Mouse (Mus musculus) heart, embryonic 14.5 days (tissue): Measurements from ENCODE around the gene Man2a1. TPM values are rescaled to one million over a fixed set of nuclear protein-coding genes. Genes with fewer than 3 reads are reported as not detected.

Source experiments
- ATAC-seq: fragments of 200-750 bp; cut with Nextera tagmentation; 2 replicates; pipeline ENCODE4 v1.8.0; 2017; ENCODE audit warnings: low read depth, moderate TSS enrichment; ENCODE audit not compliant: insufficient number of reproducible peaks, insufficient read depth, low FRiP score
- H3K27ac ChIP-seq, 2 experiments: fragments of 200-500 bp in 1 of 2; fragments of 300-500 bp in 1 of 2; sonication (generic) in 1 of 2; replicated peaks in 1 of 2; 2 replicates each; pipeline ENCODE4 v1.5.1; 2012 to 2014; ENCODE audit warnings: low read depth in 2 of 2, low read length in 2 of 2, control low read depth in 1 of 2, mild to moderate bottlenecking in 1 of 2, mixed read lengths in 1 of 2; ENCODE audit not compliant: control insufficient read depth in 1 of 2, insufficient read depth in 1 of 2
- H3K27me3 ChIP-seq: fragments of 300-500 bp; sonication (generic); 2 replicates; pipeline ENCODE4 v1.6.1; 2014; ENCODE audit warnings: mild to moderate bottlenecking, low read length, control low read depth; ENCODE audit not compliant: control insufficient read depth, insufficient read depth
- H3K36me3 ChIP-seq: fragments of 300-500 bp; sonication (generic); 2 replicates; pipeline ENCODE4 v1.6.1; 2014; ENCODE audit warnings: mild to moderate bottlenecking, control low read depth, low read length, mixed read lengths; ENCODE audit not compliant: control insufficient read depth, insufficient read depth
- H3K4me1 ChIP-seq, 2 experiments: fragments of 200-500 bp in 1 of 2; fragments of 300-500 bp in 1 of 2; sonication (generic) in 1 of 2; 2 replicates each; pipeline ENCODE4 v1.6.1; 2012 to 2014; ENCODE audit warnings: low read length in 2 of 2, control low read depth in 1 of 2, mixed read lengths in 1 of 2; ENCODE audit not compliant: control insufficient read depth in 2 of 2, insufficient read depth in 2 of 2
- H3K4me2 ChIP-seq: fragments of 300-500 bp; sonication (generic); 2 replicates; pipeline ENCODE4 v1.6.1; 2014; ENCODE audit warnings: mild to moderate bottlenecking, low read length
- H3K4me3 ChIP-seq, 2 experiments: fragments of 200-500 bp in 1 of 2; fragments of 300-500 bp in 1 of 2; sonication (generic) in 1 of 2; 2 replicates each; pipeline ENCODE4 v1.5.1; 2012 to 2014; ENCODE audit warnings: low read length in 2 of 2, mild to moderate bottlenecking in 2 of 2, control low read depth in 1 of 2, low read depth in 1 of 2, moderate library complexity in 1 of 2; ENCODE audit not compliant: control insufficient read depth in 1 of 2, insufficient read depth in 1 of 2
- H3K9ac ChIP-seq: fragments of 300-500 bp; sonication (generic); 2 replicates; pipeline ENCODE4 v1.6.1; 2014; ENCODE audit warnings: mild to moderate bottlenecking, low read length
- H3K9me3 ChIP-seq: fragments of 300-500 bp; sonication (generic); 2 replicates; pipeline ENCODE4 v1.6.1; 2016; ENCODE audit warnings: low read length, control low read depth; ENCODE audit not compliant: control insufficient read depth
- WGBS: fragments of 180-500 bp; shearing (Covaris S2); extraction: QIAGEN DNeasy Blood & Tissue Kit; methylation state at CpG from one replicate; pipeline ENCODE4 v1.1.7; 2014; 5-methylcytosine and 5-hydroxymethylcytosine counted together
- polyA plus RNA-seq: library from polyadenylated mRNA; unstranded; fragments of >200 nt; fragmentation: Nextera tagmentation; extraction: Ambion mirVana; gene quantifications from 2 replicates; pipeline ENCODE4 v1.2.1, GENCODE M21; 2014

Man2a1 gene
- polyA plus RNA-seq, 1 experiment from 2014 or later: 5.7 TPM

DNA sequence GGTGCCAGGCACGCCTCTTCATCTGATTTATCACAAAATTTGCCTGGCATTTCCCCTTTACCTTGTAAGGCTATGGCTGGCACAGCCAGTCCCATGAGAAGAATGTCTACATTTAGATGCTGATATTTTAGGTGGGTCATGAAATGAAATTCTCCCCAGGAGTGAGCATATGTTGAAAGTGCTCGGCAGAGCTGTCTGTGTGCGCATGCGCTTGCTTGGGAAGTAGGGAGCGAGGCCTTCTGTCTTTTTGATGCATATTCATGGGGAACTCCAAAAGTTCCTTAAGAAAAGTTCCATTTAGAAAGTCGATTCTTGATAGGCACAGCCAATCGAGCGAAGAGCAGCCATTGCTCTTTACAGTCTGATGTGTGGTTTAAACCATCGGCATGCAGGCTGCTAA, 26.6 kb upstream of the Man2a1 start:
- no peak for ATAC-seq
- no peak overlapping the region for H3K27ac ChIP-seq
- H3K4me1 ChIP-seq: no peaks in the 10 kb centered on the region
- no peak overlapping the region for H3K9ac ChIP-seq
- no peak overlapping the region for H3K4me2 ChIP-seq
- no peak overlapping the region for H3K4me3 ChIP-seq
- H3K36me3 ChIP-seq: no peaks in the 10 kb centered on the region
- WGBS: 90% methylated on average over 9 of the region's 9 CpGs
- no peaks in the 10 kb centered on the region for H3K27me3 ChIP-seq
- H3K9me3 ChIP-seq: peaks cover 4% of the 10 kb centered on the region; the same call in 1 of the 2 replicates

DNA sequence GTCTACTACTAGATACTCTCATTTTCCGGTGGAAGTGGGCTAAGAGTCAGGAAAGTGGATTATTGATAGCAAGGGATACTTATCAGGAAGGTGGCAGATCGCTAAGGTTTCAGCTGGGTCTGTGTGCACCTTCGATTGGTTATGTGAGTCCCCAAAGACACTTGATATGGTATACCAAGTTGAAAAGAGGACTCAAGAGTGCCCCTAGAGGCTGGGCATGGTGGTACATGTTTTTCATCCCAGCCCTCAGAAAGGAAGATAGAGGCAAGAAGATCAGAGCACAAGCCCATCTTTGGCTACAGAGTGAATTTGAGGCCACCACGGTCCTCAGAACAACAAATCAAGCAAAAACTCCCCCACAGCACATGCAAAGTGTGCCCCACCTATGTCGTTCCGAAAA, 25.3 kb upstream of the Man2a1 start:
- Histone ChIP-seq H3K9ac (no peak overlapping the region), H3K36me3 (no peaks in the 10 kb centered on the region), H3K27me3 (no peaks in the 10 kb centered on the region), H3K4me3 (no peak overlapping the region), H3K4me1 (no peaks in the 10 kb centered on the region), H3K4me2 (no peak overlapping the region), H3K9me3 (no peaks in the 10 kb centered on the region), H3K27ac (no peak overlapping the region)
- WGBS: 74% methylated on average over 6 of the region's 6 CpGs
- ATAC-seq: no peak

DNA sequence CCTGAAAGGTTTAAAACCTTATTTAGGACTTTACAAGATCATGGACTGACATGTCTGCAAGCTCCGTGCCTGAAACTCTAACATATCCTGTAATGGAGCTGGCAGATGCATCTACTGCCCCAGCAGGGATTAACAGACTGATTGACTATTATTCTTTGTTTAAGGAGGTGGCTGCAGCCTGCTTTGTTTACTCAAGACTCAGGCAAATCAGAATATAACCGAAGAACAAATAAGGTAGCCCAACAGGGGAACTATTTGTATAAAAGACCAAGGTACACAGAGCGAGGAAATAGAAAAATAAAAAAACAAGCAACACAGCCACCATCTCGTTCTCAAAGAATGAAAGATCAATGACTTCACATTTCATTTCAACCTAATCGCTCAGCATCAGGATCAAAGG, 23.1 kb upstream of the Man2a1 start:
- H3K27ac ChIP-seq: no peak overlapping the region
- no peaks in the 10 kb centered on the region for H3K9me3 ChIP-seq
- no peak for ATAC-seq
- H3K9ac ChIP-seq: no peak overlapping the region
- no peaks in the 10 kb centered on the region for H3K27me3 ChIP-seq
- H3K4me1 ChIP-seq: no peaks in the 10 kb centered on the region
- H3K36me3 ChIP-seq: no peaks in the 10 kb centered on the region
- no peak overlapping the region for H3K4me2 ChIP-seq
- WGBS: 37% methylated on average over 5 of the region's 5 CpGs
- H3K4me3 ChIP-seq: no peak overlapping the region

DNA sequence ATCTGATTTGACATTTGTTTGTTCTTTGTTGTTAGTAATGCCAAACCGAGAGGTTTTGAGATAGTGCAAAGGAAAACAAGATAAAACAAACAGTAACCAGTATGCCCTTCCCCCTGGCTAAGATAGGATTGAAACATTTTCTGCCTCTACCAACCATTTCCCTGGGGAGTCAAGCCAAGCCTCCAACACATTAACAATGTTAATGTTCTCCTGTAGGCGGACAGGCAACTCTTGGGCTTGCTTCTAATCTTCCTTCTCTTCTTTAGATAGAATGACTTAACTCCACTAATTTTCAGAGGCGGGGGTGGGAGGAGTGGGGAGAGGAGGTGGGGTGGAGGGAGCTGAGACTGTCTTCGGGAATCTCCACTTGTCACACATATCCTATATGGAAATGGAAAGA, 22.2 kb upstream of the Man2a1 start:
- H3K9me3 ChIP-seq: no peaks in the 10 kb centered on the region
- WGBS: 9% methylated on average over 4 of the region's 4 CpGs
- H3K9ac ChIP-seq: no peak overlapping the region
- no peaks in the 10 kb centered on the region for H3K4me1 ChIP-seq
- no peak for ATAC-seq
- H3K36me3 ChIP-seq: no peaks in the 10 kb centered on the region
- no peaks in the 10 kb centered on the region for H3K27me3 ChIP-seq
- no peak overlapping the region for H3K27ac ChIP-seq
- no peak overlapping the region for H3K4me2 ChIP-seq
- H3K4me3 ChIP-seq: no peak overlapping the region

DNA sequence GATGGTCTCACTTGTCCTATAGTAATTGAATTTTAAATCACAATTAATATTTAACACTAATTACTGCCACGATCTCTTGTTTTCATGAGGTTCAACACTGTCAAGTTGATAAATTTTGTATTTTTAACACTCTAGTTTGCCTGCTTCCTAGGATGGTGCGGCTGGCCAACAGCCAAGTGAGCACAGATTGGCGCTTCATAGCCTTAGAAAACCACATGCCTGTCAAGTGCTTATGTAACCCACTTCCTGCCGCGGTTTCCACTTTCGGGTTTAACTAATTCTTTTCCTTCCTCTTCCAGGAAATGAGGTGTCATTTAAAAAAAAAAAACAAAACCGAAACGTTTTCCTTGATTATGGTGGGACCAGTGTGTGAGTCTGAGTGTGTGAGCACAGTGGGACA, 20.8 kb upstream of the Man2a1 start:
- Histone ChIP-seq H3K36me3 (no peaks in the 10 kb centered on the region), H3K9ac (no peak overlapping the region), H3K9me3 (no peaks in the 10 kb centered on the region), H3K4me2 (no peak overlapping the region), H3K27me3 (no peaks in the 10 kb centered on the region), H3K4me3 (no peak overlapping the region), H3K27ac (no peak overlapping the region), H3K4me1 (no peaks in the 10 kb centered on the region)
- 59% methylated on average over 8 of the region's 8 CpGs for WGBS
- no peak for ATAC-seq

DNA sequence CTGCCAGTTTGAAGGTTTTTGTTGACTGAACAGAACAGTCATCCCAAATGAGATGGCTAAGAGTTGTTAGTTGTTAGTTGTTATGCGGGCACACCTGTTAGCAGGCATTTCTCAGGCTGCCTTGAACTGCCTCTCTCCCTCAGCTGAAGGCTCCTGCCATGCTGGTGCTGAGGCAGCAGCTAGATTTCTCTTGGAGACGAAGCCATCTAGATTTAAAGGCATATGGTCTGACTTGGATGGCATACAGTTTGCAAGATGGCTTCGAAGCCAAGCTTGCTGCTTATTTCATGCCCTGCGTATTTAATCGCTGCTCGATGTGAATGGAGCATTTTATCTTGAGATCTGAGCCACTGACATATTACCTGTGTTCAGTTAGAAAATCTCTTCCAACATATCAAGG, 19.4 kb upstream of the Man2a1 start:
- H3K4me2 ChIP-seq: no peak overlapping the region
- WGBS: 84% methylated on average over 6 of the region's 6 CpGs
- H3K27me3 ChIP-seq: no peaks in the 10 kb centered on the region
- H3K4me3 ChIP-seq: no peak overlapping the region
- no peak for ATAC-seq
- no peak overlapping the region for H3K27ac ChIP-seq
- H3K9ac ChIP-seq: no peak overlapping the region
- H3K9me3 ChIP-seq: no peaks in the 10 kb centered on the region
- no peaks in the 10 kb centered on the region for H3K4me1 ChIP-seq
- H3K36me3 ChIP-seq: no peaks in the 10 kb centered on the region

DNA sequence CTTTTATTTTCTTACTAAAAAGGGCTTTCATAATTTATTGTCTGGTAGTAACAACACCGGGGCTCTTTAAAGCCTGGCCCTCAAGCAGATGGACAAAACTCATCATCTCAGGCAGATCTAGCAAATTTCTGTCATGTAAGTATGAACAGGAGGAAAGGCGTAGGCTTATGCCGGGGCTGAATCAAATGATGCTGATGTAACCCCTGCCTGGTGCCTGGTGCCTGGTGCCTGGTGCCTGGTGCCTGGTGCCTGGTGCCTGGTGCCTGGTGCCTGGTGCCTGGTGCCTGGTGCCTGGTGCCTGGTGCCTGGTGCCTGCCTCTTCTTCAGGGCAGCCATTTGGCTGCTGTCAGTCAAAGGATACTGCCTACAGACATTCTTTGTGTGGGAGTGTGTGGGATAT, 18.6 kb upstream of the Man2a1 start:
- H3K9me3 ChIP-seq: no peaks in the 10 kb centered on the region
- no peak overlapping the region for H3K9ac ChIP-seq
- 86% methylated on average over 3 of the region's 3 CpGs for WGBS
- H3K27ac ChIP-seq: no peak overlapping the region
- H3K36me3 ChIP-seq: no peaks in the 10 kb centered on the region
- H3K27me3 ChIP-seq: no peaks in the 10 kb centered on the region
- no peak for ATAC-seq
- no peak overlapping the region for H3K4me3 ChIP-seq
- H3K4me1 ChIP-seq: no peaks in the 10 kb centered on the region
- no peak overlapping the region for H3K4me2 ChIP-seq

DNA sequence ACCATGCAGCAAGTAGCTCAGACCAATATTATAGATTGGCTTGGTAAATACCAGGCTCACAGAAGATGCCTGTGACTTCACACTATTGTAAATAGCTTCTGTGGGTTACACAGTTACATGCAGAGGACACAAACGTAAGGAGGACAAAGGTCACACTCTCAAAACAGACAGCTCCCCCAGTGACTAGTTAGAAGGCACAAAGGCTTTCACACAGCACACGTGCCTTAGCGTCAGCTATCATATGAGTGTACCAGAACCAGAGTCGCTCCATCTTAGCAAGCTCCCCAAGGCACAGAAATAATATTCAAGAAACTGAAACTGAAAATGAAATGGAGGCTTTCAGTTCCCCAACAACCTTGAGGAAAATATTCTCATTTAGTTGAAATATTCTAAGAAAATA, 10.1 kb upstream of the Man2a1 start:
- Histone ChIP-seq H3K27ac (no peak overlapping the region), H3K9me3 (no peaks in the 10 kb centered on the region), H3K4me1 (no peaks in the 10 kb centered on the region; a peak in 1 of 4 replicates), H3K4me3 (no peak overlapping the region), H3K27me3 (no peaks in the 10 kb centered on the region), H3K4me2 (no peak overlapping the region), H3K36me3 (no peaks in the 10 kb centered on the region), H3K9ac (no peak overlapping the region)
- no peak for ATAC-seq
- 60% methylated on average over 4 of the region's 4 CpGs for WGBS
